Mouse (Mus musculus) bone marrow macrophage, adult 2 months (primary cell): Measurements from ENCODE around the gene Smad3. TPM values are rescaled to one million over a fixed set of nuclear protein-coding genes. Genes with fewer than 3 reads are reported as not detected.

ENCODE experiments used
- H3K27ac ChIP-seq: 2 replicates; pipeline ENCODE4 v1.5.1; 2012; ENCODE audit warnings: low read depth, low read length; ENCODE audit not compliant: insufficient read depth
- H3K4me1 ChIP-seq: 2 replicates; pipeline ENCODE4 v1.6.1; 2012; ENCODE audit warnings: low read length; ENCODE audit not compliant: control insufficient read depth, insufficient read depth
- H3K4me3 ChIP-seq: 2 replicates; pipeline ENCODE4 v1.5.1; 2012; ENCODE audit warnings: mild to moderate bottlenecking, low read length, moderate library complexity; ENCODE audit not compliant: insufficient read depth
- CTCF ChIP-seq: IDR thresholded peaks from 2 replicates; pipeline ENCODE4 v1.5.1; 2012; ENCODE audit warnings: low read depth, mild to moderate bottlenecking, low read length, moderate library complexity
- POLR2A ChIP-seq: IDR thresholded peaks from 2 replicates; pipeline ENCODE4 v1.6.1; 2012; ENCODE audit warnings: mild to moderate bottlenecking, low read depth, low read length, borderline replicate concordance
- polyA plus RNA-seq: library from polyadenylated mRNA; stranded (reverse); fragments of >200 nt; gene quantifications from 2 replicates; pipeline ENCODE4 v1.2.4, GENCODE M21; 2012; ENCODE audit not compliant: missing spikeins, insufficient read depth, insufficient read length

The Smad3 gene
- polyA plus RNA-seq, 1 experiment: 6.5 TPM

GRCm38 (mm10) chr9:63714572-63714971 lies 43.2 kb downstream of the Smad3 start:
- Histone ChIP-seq H3K27ac (no peak overlapping the region), H3K4me1 (peaks cover 48% of the 10 kb centered on the region), H3K4me3 (no peak overlapping the region)
- TF ChIP-seq CTCF (no peak), POLR2A (no peak)

- Histone ChIP-seq H3K4me1 (peaks cover 48% of the 10 kb centered on the region), H3K27ac (no peak overlapping the region), H3K4me3 (no peak overlapping the region)
- TF ChIP-seq POLR2A (no peak), CTCF (no peak)
Measured at GRCm38 (mm10) chr9:63712838-63713237, 45.0 kb downstream of the Smad3 start.

- Histone ChIP-seq H3K4me1 (peaks cover 49% of the 10 kb centered on the region), H3K4me3 (no peak overlapping the region), H3K27ac (no peak overlapping the region)
- TF ChIP-seq CTCF (no peak), POLR2A (no peak)
Measured at GRCm38 (mm10) chr9:63711580-63712230, 46.1 kb downstream of the Smad3 start.

GRCm38 (mm10) chr9:63709857-63710256 lies 47.9 kb downstream of the Smad3 start:
- Histone ChIP-seq H3K4me3 (no peak overlapping the region), H3K4me1 (peaks cover 51% of the 10 kb centered on the region)
- TF ChIP-seq POLR2A (no peak), CTCF (no peak)

GRCm38 (mm10) chr9:63709266-63709665 lies 48.5 kb downstream of the Smad3 start:
- Histone ChIP-seq H3K4me1 (peaks cover 48% of the 10 kb centered on the region), H3K27ac (no peak overlapping the region), H3K4me3 (no peak overlapping the region)
- TF ChIP-seq POLR2A: no peak
- no peak for TF ChIP-seq CTCF

More at GRCm38 (mm10) chr9:63709857-63710256, 47.9 kb downstream of the Smad3 start:
- H3K27ac ChIP-seq: no peak overlapping the region

GRCm38 (mm10) chr9:63707816-63708588 lies 49.8 kb downstream of the Smad3 start:
- Histone ChIP-seq H3K4me1 (peaks cover 48% of the 10 kb centered on the region), H3K4me3 (no peak overlapping the region), H3K27ac (no peak overlapping the region)
- TF ChIP-seq CTCF (no peak), POLR2A (no peak)

- Histone ChIP-seq H3K4me1 (peaks cover 33% of the 10 kb centered on the region), H3K27ac (peak overlapping the region; percentile 66), H3K4me3 (no peak overlapping the region)
- no peak for TF ChIP-seq CTCF
- no peak for TF ChIP-seq POLR2A
Measured at GRCm38 (mm10) chr9:63706152-63706733, 51.6 kb downstream of the Smad3 start.

GRCm38 (mm10) chr9:63704979-63705751 lies 52.6 kb downstream of the Smad3 start:
- TF ChIP-seq CTCF (no peak), POLR2A (no peak)
- Histone ChIP-seq H3K4me3 (no peak overlapping the region), H3K4me1 (peaks cover 32% of the 10 kb centered on the region), H3K27ac (peak overlapping the region; percentile 48)

- TF ChIP-seq CTCF: no peak
- TF ChIP-seq POLR2A: no peak
- Histone ChIP-seq H3K27ac (no peak overlapping the region), H3K4me3 (no peak overlapping the region), H3K4me1 (peaks cover 32% of the 10 kb centered on the region)
Measured at GRCm38 (mm10) chr9:63704131-63704530, 53.7 kb downstream of the Smad3 start.

- Histone ChIP-seq H3K4me3 (no peak overlapping the region), H3K4me1 (peaks cover 36% of the 10 kb centered on the region), H3K27ac (no peak overlapping the region)
- no peak for TF ChIP-seq CTCF
- no peak for TF ChIP-seq POLR2A
Measured at GRCm38 (mm10) chr9:63703236-63703785, 54.5 kb downstream of the Smad3 start.
